Mouse (Mus musculus) colon, adult 2 months (tissue): ENCODE measurements around the gene Bcam. TPM values are rescaled to one million over a fixed set of nuclear protein-coding genes. Genes with fewer than 3 reads are reported as not detected.

ENCODE experiments used
- polyA plus RNA-seq: library from polyadenylated mRNA; depleted of rRNA; stranded (reverse); fragments of >200 nt; gene quantifications from 2 replicates; pipeline ENCODE4 v1.2.3, GENCODE M21; 2012; rRNA removed

Gene Bcam
- 56.6 and 61.3 TPM in 2 replicates for polyA plus RNA-seq

GRCm38 (mm10) chr7:19770984-19771391 is at the start of gene Bcam:
Gene Bcam (minus strand): TSS chr7:19771016.

GRCm38 (mm10) chr7:19796697-19797588 is 26.1 kb upstream of the Bcam start, which contains the start of gene Cblc:
Gene Cblc (minus strand): TSS chr7:19796809.

GRCm38 (mm10) chr7:19750217-19751069 is 20.4 kb downstream of the Bcam start, which contains the start of gene Nectin2:
Gene Nectin2 (minus strand): TSS chr7:19750483.

DNA sequence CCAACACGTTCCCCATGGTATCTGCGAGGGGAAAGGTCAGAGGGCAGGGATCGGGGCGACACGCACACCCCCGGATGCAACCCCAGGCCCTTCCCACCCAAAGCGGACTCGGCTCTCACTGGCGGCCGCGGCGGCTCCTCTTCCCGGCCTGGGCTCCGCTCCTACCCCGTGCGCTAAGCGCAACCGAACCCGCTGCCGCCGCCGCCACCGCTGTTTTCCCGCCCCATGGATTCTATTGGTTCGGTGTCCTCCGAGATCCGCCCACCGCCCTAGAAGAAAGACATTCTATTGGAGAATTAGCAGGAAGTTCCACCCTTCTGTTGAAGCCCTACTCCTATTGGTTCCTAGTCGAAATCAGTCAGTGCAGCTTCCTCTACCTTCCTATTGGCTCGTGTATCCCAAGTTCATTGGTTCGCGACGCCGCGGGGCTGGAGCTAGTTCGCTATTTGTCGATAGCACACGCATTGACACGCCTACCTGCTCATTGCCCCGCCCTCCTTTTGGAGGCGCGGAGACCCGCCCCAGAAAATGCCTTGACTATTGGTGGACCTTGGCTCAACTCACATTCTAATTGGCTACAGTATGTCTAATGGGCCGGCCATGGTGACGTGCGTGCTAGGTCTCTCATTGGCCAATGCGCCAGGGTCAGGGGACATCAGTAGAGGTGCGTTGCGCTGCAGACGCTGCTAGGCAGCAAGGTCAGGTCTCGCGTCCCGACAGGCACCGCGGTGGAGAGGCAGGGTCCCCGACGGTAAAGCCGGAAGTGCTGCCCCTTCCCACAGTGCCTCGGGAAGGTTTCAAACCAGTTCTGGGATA is 55.4 kb downstream of the Bcam start, which contains the start of gene Tomm40:
Tomm40 (minus strand) TSS at position 200 of the 816 bp plus-strand sequence.

Other genes starting within 250 kb of the Bcam start
- 191 and 212 TPM in 2 replicates for gene Ppp1r37, start 207.9 kb downstream of the Bcam start, polyA plus RNA-seq
- gene Zfp296, start 193.7 kb downstream of the Bcam start, polyA plus RNA-seq = 2.8 and 2.9 TPM in 2 replicates
- 109 and 138 TPM in 2 replicates for gene Gemin7, start 193.4 kb downstream of the Bcam start, polyA plus RNA-seq
- gene Clasrp, start 166.5 kb downstream of the Bcam start, polyA plus RNA-seq = 149 and 153 TPM in 2 replicates
- 78.7 and 93.0 TPM in 2 replicates for gene Relb, start 141.6 kb downstream of the Bcam start, polyA plus RNA-seq
- gene Clptm1, start 106.0 kb downstream of the Bcam start, polyA plus RNA-seq = 143 and 159 TPM in 2 replicates
- gene Apoc2, start 93.1 kb downstream of the Bcam start, polyA plus RNA-seq = 35.5 and 39.0 TPM in 2 replicates
- gene Gm44805, start 89.6 kb downstream of the Bcam start, polyA plus RNA-seq = not detected in 2 replicates
- gene Apoc4, start 89.5 kb downstream of the Bcam start, polyA plus RNA-seq = 0.49 and 1.3 TPM in 2 replicates
- gene Apoc1, start 78.4 kb downstream of the Bcam start, polyA plus RNA-seq = 0.65 and 1.6 TPM in 2 replicates
- gene Apoe, start 71.8 kb downstream of the Bcam start, polyA plus RNA-seq = 734 and 810 TPM in 2 replicates
- gene Tomm40, start 55.6 kb downstream of the Bcam start, polyA plus RNA-seq = 106 and 114 TPM in 2 replicates
- 167 and 177 TPM in 2 replicates for gene Nectin2, start 20.5 kb downstream of the Bcam start, polyA plus RNA-seq
- gene Cblc, start 25.8 kb upstream of the Bcam start, polyA plus RNA-seq = 140 and 141 TPM in 2 replicates
- gene Bcl3, start 51.8 kb upstream of the Bcam start, polyA plus RNA-seq = 183 and 189 TPM in 2 replicates
- gene Gm19345, start 81.0 kb upstream of the Bcam start, polyA plus RNA-seq = 0.23 and 0.93 TPM in 2 replicates
- 0.28 and 0.88 TPM in 2 replicates for gene Ceacam16, start 90.3 kb upstream of the Bcam start, polyA plus RNA-seq
- not detected in 2 replicates for gene Ceacam19, start 116.9 kb upstream of the Bcam start, polyA plus RNA-seq
- gene Pvr, start 150.1 kb upstream of the Bcam start, polyA plus RNA-seq = 10.9 and 14.4 TPM in 2 replicates
- gene Igsf23, start 179.7 kb upstream of the Bcam start, polyA plus RNA-seq = 42.4 and 60.3 TPM in 2 replicates
- 97.5 and 113 TPM in 2 replicates for gene Ceacam20, start 194.4 kb upstream of the Bcam start, polyA plus RNA-seq
- 3.1 and 4.7 TPM in 2 replicates for gene Nlrp9b, start 220.4 kb upstream of the Bcam start, polyA plus RNA-seq